Mouse (Mus musculus): ENCODE results near the gene Gmppb. TPM values are rescaled to one million over a fixed set of nuclear protein-coding genes. Genes with fewer than 3 reads are reported as not detected.

Gmppb gene
- polyA plus RNA-seq, 2 experiments: 30.4 to 41.3 TPM

GRCm38 (mm10) chr9:108071801-108072200 lies 22.8 kb downstream of the Gmppb start:
- WGBS: 83% methylated on average over 4 of the region's 4 CpGs
- H3K9ac ChIP-seq (ENCODE audit: low read depth, low read length, severe bottlenecking): no peak overlapping the region
- DNase-seq (ENCODE audit: low spot score): no peak
- TF ChIP-seq POLR2A (IDR thresholded peaks at IDR 0.05; ENCODE audit: borderline replicate concordance, extremely low read depth, insufficient read depth, insufficient read length): no peak
- ATAC-seq (ENCODE audit: low FRiP score, low read depth): no peak
- H3K4me1 ChIP-seq (ENCODE audit: control insufficient read depth, insufficient read depth, low read length): no peaks in the 10 kb centered on the region
- no peak overlapping the region for H3K4me3 ChIP-seq (replicated peaks; ENCODE audit: low read length)
- H3K27me3 ChIP-seq (ENCODE audit: control insufficient read depth, insufficient read depth, low read length): no peaks in the 10 kb centered on the region
- no peak overlapping the region for H3K27ac ChIP-seq (replicated peaks; ENCODE audit: low read depth, low read length)
- H3K4me2 ChIP-seq (replicated peaks; ENCODE audit: low read depth, low read length, severe bottlenecking): no peak overlapping the region
- H3K9me3 ChIP-seq (ENCODE audit: control insufficient read depth, low read length): no peaks in the 10 kb centered on the region
- peaks cover 21% of the 10 kb centered on the region for H3K36me3 ChIP-seq (ENCODE audit: control insufficient read depth, insufficient read depth, low read length)

GRCm38 (mm10) chr9:108072481-108072924 lies 23.5 kb downstream of the Gmppb start:
- 51% methylated on average over 9 of the region's 9 CpGs for WGBS
- ATAC-seq (ENCODE audit: low FRiP score, low read depth): no peak
- Histone ChIP-seq H3K4me1 (ENCODE audit: control insufficient read depth, insufficient read depth, low read length) (no peaks in the 10 kb centered on the region), H3K9me3 (ENCODE audit: control insufficient read depth, low read length) (no peaks in the 10 kb centered on the region), H3K27me3 (ENCODE audit: control insufficient read depth, insufficient read depth, low read length) (no peaks in the 10 kb centered on the region), H3K27ac (replicated peaks; ENCODE audit: low read depth, low read length) (no peak overlapping the region), H3K4me2 (replicated peaks; ENCODE audit: low read depth, low read length, severe bottlenecking) (no peak overlapping the region), H3K36me3 (ENCODE audit: control insufficient read depth, insufficient read depth, low read length) (peaks cover 19% of the 10 kb centered on the region), H3K9ac (ENCODE audit: low read depth, low read length, severe bottlenecking) (no peak overlapping the region), H3K4me3 (replicated peaks; ENCODE audit: low read length) (no peak overlapping the region)
- TF ChIP-seq POLR2A (IDR thresholded peaks at IDR 0.05; ENCODE audit: borderline replicate concordance, extremely low read depth, insufficient read depth, insufficient read length): no peak
- DNase-seq (ENCODE audit: low spot score): no peak

- 69% methylated on average over 7 of the region's 7 CpGs for WGBS
- Histone ChIP-seq H3K4me1 (ENCODE audit: control insufficient read depth, insufficient read depth, low read length) (peaks cover 1% of the 10 kb centered on the region; the same call in 1 of the 2 replicates), H3K36me3 (ENCODE audit: control insufficient read depth, insufficient read depth, low read length) (peaks cover 19% of the 10 kb centered on the region), H3K4me2 (replicated peaks; ENCODE audit: low read depth, low read length, severe bottlenecking) (no peak overlapping the region), H3K27me3 (ENCODE audit: control insufficient read depth, insufficient read depth, low read length) (no peaks in the 10 kb centered on the region), H3K9ac (ENCODE audit: low read depth, low read length, severe bottlenecking) (no peak overlapping the region), H3K9me3 (ENCODE audit: control insufficient read depth, low read length) (no peaks in the 10 kb centered on the region), H3K4me3 (replicated peaks; ENCODE audit: low read length) (no peak overlapping the region), H3K27ac (replicated peaks; ENCODE audit: low read depth, low read length) (no peak overlapping the region)
- ATAC-seq (ENCODE audit: low FRiP score, low read depth) (no peak), DNase-seq (ENCODE audit: low spot score) (no peak)
- no peak for TF ChIP-seq POLR2A (IDR thresholded peaks at IDR 0.05; ENCODE audit: borderline replicate concordance, extremely low read depth, insufficient read depth, insufficient read length)
These were observed 24.3 kb downstream of the Gmppb start for GRCm38 (mm10) chr9:108073141-108073930.

GRCm38 (mm10) chr9:108080168-108080567 lies 31.1 kb downstream of the Gmppb start, which contains the start of gene Mst1:
Gene Mst1 (plus strand): TSS chr9:108080436.
- Histone ChIP-seq H3K4me1 (ENCODE audit: control insufficient read depth, insufficient read depth, low read length) (peaks cover 14% of the 10 kb centered on the region), H3K27ac (replicated peaks; ENCODE audit: low read depth, low read length) (peak within 1 kb of the TSS; percentile 33; the same call in 1 of the 2 replicates), H3K9ac (ENCODE audit: low read depth, low read length, severe bottlenecking) (peak within 1 kb of the TSS; percentile 92), H3K4me3 (replicated peaks; ENCODE audit: low read length) (peak within 1 kb of the TSS; percentile 89), H3K36me3 (ENCODE audit: control insufficient read depth, insufficient read depth, low read length) (peaks cover 13% of the 10 kb centered on the region), H3K4me2 (replicated peaks; ENCODE audit: low read depth, low read length, severe bottlenecking) (peak within 1 kb of the TSS; percentile 92), H3K9me3 (ENCODE audit: control insufficient read depth, low read length) (no peaks in the 10 kb centered on the region), H3K27me3 (ENCODE audit: control insufficient read depth, insufficient read depth, low read length) (peaks cover 20% of the 10 kb centered on the region; the same call in 1 of the 2 replicates)
- WGBS: 71% methylated on average over 5 of the region's 5 CpGs
- no peak for ATAC-seq (ENCODE audit: low FRiP score, low read depth)
- no peak for DNase-seq (ENCODE audit: low spot score)
- TF ChIP-seq POLR2A (IDR thresholded peaks at IDR 0.05; ENCODE audit: borderline replicate concordance, extremely low read depth, insufficient read depth, insufficient read length): no peak

- DNase-seq (ENCODE audit: low spot score) (no peak), ATAC-seq (ENCODE audit: low FRiP score, low read depth) (no peak)
- H3K36me3 ChIP-seq (ENCODE audit: control insufficient read depth, insufficient read depth, low read length): peaks cover 36% of the 10 kb centered on the region
- no peaks in the 10 kb centered on the region for H3K9me3 ChIP-seq (ENCODE audit: control insufficient read depth, low read length)
- H3K27me3 ChIP-seq (ENCODE audit: control insufficient read depth, insufficient read depth, low read length): peaks cover 20% of the 10 kb centered on the region; the same call in 1 of the 2 replicates
- H3K27ac ChIP-seq (replicated peaks; ENCODE audit: low read depth, low read length): no peak overlapping the region
- no peak for TF ChIP-seq POLR2A (IDR thresholded peaks at IDR 0.05; ENCODE audit: borderline replicate concordance, extremely low read depth, insufficient read depth, insufficient read length)
- peaks cover 14% of the 10 kb centered on the region for H3K4me1 ChIP-seq (ENCODE audit: control insufficient read depth, insufficient read depth, low read length)
- H3K9ac ChIP-seq (ENCODE audit: low read depth, low read length, severe bottlenecking): no peak overlapping the region
- H3K4me3 ChIP-seq (replicated peaks; ENCODE audit: low read length): peak overlapping the region; percentile 11; the same call in 1 of the 2 replicates
- WGBS: 9% methylated on average over 19 of the region's 19 CpGs
- peak overlapping the region; percentile 26 for H3K4me2 ChIP-seq (replicated peaks; ENCODE audit: low read depth, low read length, severe bottlenecking)
These were observed 33.5 kb downstream of the Gmppb start for GRCm38 (mm10) chr9:108082549-108082948.
